ENCODE assay signal across 10 mouse cellular contexts in genomic region chr2:168466066-168466465, GRCm38 (mm10).
DNase-seq lines count a peak whose midpoint lies in the region; ATAC-seq lines count a peak whose summit lies in the region.
"Had no signal": no experiment of that assay in that cellular context is flagged by ENCODE, and none has a peak within 500 bp of the region (broad histone marks: within the 10 kb centered on the region; RNA-seq: fewer than 3 reads in every experiment).

No protein-coding gene starts in this region.

- H3K4me3 ChIP-seq in midbrain, embryonic 10.5 days: no peak overlapping the region
- H3K4me3 ChIP-seq in midbrain, embryonic 11.5 days (ENCODE audit: low read depth, low read length): no peak overlapping the region
- no peak overlapping the region for H3K4me3 ChIP-seq in stomach, embryonic 16.5 days (replicated peaks; ENCODE audit: low read length)
- H3K4me3 ChIP-seq in hindbrain, embryonic 16.5 days (ENCODE audit: low read length): no peak overlapping the region
- H3K4me3 ChIP-seq in forebrain, embryonic 16.5 days (replicated peaks; ENCODE audit: low read length): no peak overlapping the region
- H3K4me3 ChIP-seq: heart, embryonic 13.5 days; layer of hippocampus, adult 2 months had no signal

- no peaks in the 10 kb centered on the region for H3K9me3 ChIP-seq in midbrain, embryonic 10.5 days (replicated peaks)
- no peaks in the 10 kb centered on the region for H3K9me3 ChIP-seq in midbrain, embryonic 11.5 days (ENCODE audit: control insufficient read depth, low read length)
- no peaks in the 10 kb centered on the region for H3K9me3 ChIP-seq in stomach, embryonic 16.5 days (replicated peaks; ENCODE audit: control insufficient read depth, low read length)
- no peaks in the 10 kb centered on the region for H3K9me3 ChIP-seq in hindbrain, embryonic 16.5 days (ENCODE audit: control insufficient read depth, low read length)
- no peaks in the 10 kb centered on the region for H3K9me3 ChIP-seq in forebrain, embryonic 16.5 days (ENCODE audit: control insufficient read depth, low read length)
- H3K9me3 ChIP-seq: heart, embryonic 13.5 days had no signal

- H3K27me3 ChIP-seq in midbrain, embryonic 10.5 days (ENCODE audit: low read depth, poor library complexity, severe bottlenecking): peaks cover 8% of the 10 kb centered on the region; the same call in 1 of the 2 replicates
- no peaks in the 10 kb centered on the region for H3K27me3 ChIP-seq in midbrain, embryonic 11.5 days (ENCODE audit: control insufficient read depth, insufficient read depth, low read length)
- no peaks in the 10 kb centered on the region for H3K27me3 ChIP-seq in stomach, embryonic 16.5 days (ENCODE audit: control insufficient read depth, insufficient read depth, low read length)
- no peaks in the 10 kb centered on the region for H3K27me3 ChIP-seq in hindbrain, embryonic 16.5 days (replicated peaks; ENCODE audit: control insufficient read depth, insufficient read depth, low read length)
- H3K27me3 ChIP-seq in forebrain, embryonic 16.5 days (replicated peaks; ENCODE audit: control insufficient read depth, insufficient read depth, low read length): no peaks in the 10 kb centered on the region

- no peak overlapping the region for H3K9ac ChIP-seq in midbrain, embryonic 11.5 days (ENCODE audit: low read length)
- no peak overlapping the region for H3K9ac ChIP-seq in stomach, embryonic 16.5 days (ENCODE audit: low read length)
- no peak overlapping the region for H3K9ac ChIP-seq in hindbrain, embryonic 16.5 days (ENCODE audit: low read depth, low read length)
- H3K9ac ChIP-seq in forebrain, embryonic 16.5 days (replicated peaks; ENCODE audit: low read depth, low read length): no peak overlapping the region
- H3K9ac ChIP-seq: heart, embryonic 13.5 days had no signal

- no peak for ATAC-seq in midbrain, embryonic 11.5 days (ENCODE audit: low FRiP score)
- peak; percentile 41; the same call in 1 of the 2 replicates for ATAC-seq in stomach, embryonic 16.5 days (ENCODE audit: insufficient read depth, low FRiP score)
- no peak for ATAC-seq in hindbrain, embryonic 16.5 days
- no peak for ATAC-seq in forebrain, embryonic 16.5 days

- intact Hi-C loops in gastrocnemius, postnatal 36 days (cut with DNase I): loop anchor here (10.0 kb wide), 1 partner anchor 279 kb away; the partner anchor contains the start of gene Atp9a

- peaks cover 13% of the 10 kb centered on the region for H3K4me1 ChIP-seq in midbrain, embryonic 10.5 days
- H3K4me1 ChIP-seq in midbrain, embryonic 11.5 days (ENCODE audit: control insufficient read depth, insufficient read depth, low read length): no peaks in the 10 kb centered on the region
- H3K4me1 ChIP-seq in stomach, embryonic 16.5 days (ENCODE audit: control insufficient read depth, insufficient read depth, low read length): no peaks in the 10 kb centered on the region
- no peaks in the 10 kb centered on the region for H3K4me1 ChIP-seq in hindbrain, embryonic 16.5 days (ENCODE audit: control insufficient read depth, insufficient read depth, low read depth, low read length)
- H3K4me1 ChIP-seq in forebrain, embryonic 16.5 days (replicated peaks; ENCODE audit: control insufficient read depth, insufficient read depth, low read length): peaks cover 2% of the 10 kb centered on the region; the same call in 1 of the 2 replicates
- H3K4me1 ChIP-seq: heart, embryonic 13.5 days had no signal

- H3K27ac ChIP-seq in midbrain, embryonic 10.5 days (replicated peaks): 0 out of 2 replicates have a peak overlapping the region, but pooled peaks have one; percentile 28
- no peak overlapping the region for H3K27ac ChIP-seq in midbrain, embryonic 11.5 days (ENCODE audit: low read depth, low read length)
- no peak overlapping the region for H3K27ac ChIP-seq in stomach, embryonic 16.5 days (ENCODE audit: low read length)
- H3K27ac ChIP-seq in hindbrain, embryonic 16.5 days (ENCODE audit: low read depth, low read length): no peak overlapping the region
- no peak overlapping the region for H3K27ac ChIP-seq in forebrain, embryonic 16.5 days (ENCODE audit: low read length)
- H3K27ac ChIP-seq: heart, embryonic 13.5 days; layer of hippocampus, adult 2 months had no signal

- 54% methylated on average over 9 of the region's 9 CpGs for WGBS in midbrain, embryonic 10.5 days
- 47% methylated on average over 9 of the region's 9 CpGs for WGBS in midbrain, embryonic 11.5 days
- WGBS in stomach, embryonic 16.5 days: 54% methylated on average over 9 of the region's 9 CpGs
- WGBS in hindbrain, embryonic 16.5 days: 39% methylated on average over 9 of the region's 9 CpGs
- WGBS in forebrain, embryonic 16.5 days: 44% methylated on average over 9 of the region's 9 CpGs

- H3K36me3 ChIP-seq in midbrain, embryonic 10.5 days: no peaks in the 10 kb centered on the region
- no peaks in the 10 kb centered on the region for H3K36me3 ChIP-seq in midbrain, embryonic 11.5 days (ENCODE audit: control insufficient read depth, insufficient read depth, low read length)
- H3K36me3 ChIP-seq in stomach, embryonic 16.5 days (ENCODE audit: control insufficient read depth, insufficient read depth, low read length): no peaks in the 10 kb centered on the region
- no peaks in the 10 kb centered on the region for H3K36me3 ChIP-seq in hindbrain, embryonic 16.5 days (ENCODE audit: control insufficient read depth, insufficient read depth, low read length)
- no peaks in the 10 kb centered on the region for H3K36me3 ChIP-seq in forebrain, embryonic 16.5 days (ENCODE audit: control insufficient read depth, insufficient read depth)
- H3K36me3 ChIP-seq: heart, embryonic 13.5 days had no signal

- H3K4me2 ChIP-seq in midbrain, embryonic 11.5 days: no peak overlapping the region
- H3K4me2 ChIP-seq in stomach, embryonic 16.5 days (ENCODE audit: low read depth, low read length): no peak overlapping the region
- H3K4me2 ChIP-seq in hindbrain, embryonic 16.5 days (ENCODE audit: low read length): no peak overlapping the region
- H3K4me2 ChIP-seq in forebrain, embryonic 16.5 days (ENCODE audit: low read length): no peak overlapping the region
- H3K4me2 ChIP-seq: heart, embryonic 13.5 days had no signal

- DNase-seq in midbrain, embryonic 10.5 days (ENCODE audit: low spot score): no peak
- no peak for DNase-seq in midbrain, embryonic 11.5 days (ENCODE audit: low spot score, missing footprints)
- peak; percentile 61 for DNase-seq in adrenal gland, postnatal 25 days
- peak; percentile 25 to 61 for DNase-seq in gastrocnemius, postnatal 36 days
- DNase-seq: cerebellum, adult 11 months had no signal

Comparison
In these comparisons a context has a peak if more than half of its experiments do, and no peak if none do; other contexts are left out.
1. DNase-seq: peak in adrenal gland, postnatal 25 days (single experiment) and gastrocnemius, postnatal 36 days (2 of 2); none in midbrain, embryonic 10.5 days (single experiment) and midbrain, embryonic 11.5 days (single experiment).